Mouse (Mus musculus) forebrain, embryonic 11.5 days (tissue): Measurements from ENCODE around the gene Habp4. TPM values are rescaled to one million over a fixed set of nuclear protein-coding genes. Genes with fewer than 3 reads are reported as not detected.

Experiments used
- ATAC-seq: fragments of 200-750 bp; cut with Nextera tagmentation; replicated peaks from 2 replicates; pipeline ENCODE4 v1.8.0; 2017; ENCODE audit warnings: moderate TSS enrichment; ENCODE audit not compliant: low FRiP score
- DNase-seq: peaks from one replicate; pipeline ENCODE4 v3.0.0-alpha.2; 2017; ENCODE audit warnings: low spot score
- H3K27ac ChIP-seq: fragments of 300-500 bp; sonication (generic); 2 replicates; pipeline ENCODE4 v1.5.1; 2014; ENCODE audit warnings: low read depth, low read length
- H3K27me3 ChIP-seq: fragments of 300-500 bp; sonication (generic); 2 replicates; pipeline ENCODE4 v1.6.1; 2014; ENCODE audit warnings: mild to moderate bottlenecking, low read length, mixed read lengths; ENCODE audit not compliant: control insufficient read depth, insufficient read depth
- H3K36me3 ChIP-seq: fragments of 300-500 bp; sonication (generic); 2 replicates; pipeline ENCODE4 v1.6.1; 2014; ENCODE audit warnings: mild to moderate bottlenecking, low read length, moderate library complexity, mixed read lengths; ENCODE audit not compliant: control insufficient read depth, insufficient read depth
- H3K4me1 ChIP-seq: fragments of 300-500 bp; sonication (generic); replicated peaks from 2 replicates; pipeline ENCODE4 v1.6.1; 2014; ENCODE audit warnings: low read length, mixed read lengths; ENCODE audit not compliant: control insufficient read depth, insufficient read depth
- H3K4me2 ChIP-seq: fragments of 300-500 bp; sonication (generic); 2 replicates; pipeline ENCODE4 v1.6.1; 2014; ENCODE audit warnings: low read depth, mild to moderate bottlenecking, low read length, moderate library complexity, mixed read lengths; ENCODE audit not compliant: severe bottlenecking
- H3K4me3 ChIP-seq: fragments of 300-500 bp; sonication (generic); 2 replicates; pipeline ENCODE4 v1.5.1; 2014; ENCODE audit warnings: low read depth, low read length
- H3K9ac ChIP-seq: fragments of 300-500 bp; sonication (generic); 2 replicates; pipeline ENCODE4 v1.6.1; 2014; ENCODE audit warnings: low read length
- H3K9me3 ChIP-seq: fragments of 300-500 bp; sonication (generic); 2 replicates; pipeline ENCODE4 v1.6.1; 2016; ENCODE audit warnings: low read length, mixed read lengths; ENCODE audit not compliant: control insufficient read depth
- WGBS: fragments of 180-500 bp; shearing (Covaris S2); extraction: QIAGEN DNeasy Blood & Tissue Kit; methylation state at CpG from one replicate; pipeline ENCODE4 v1.1.7; 2014; 5-methylcytosine and 5-hydroxymethylcytosine counted together
- polyA plus RNA-seq: library from polyadenylated mRNA; unstranded; fragments of >200 nt; fragmentation: Nextera tagmentation; extraction: Ambion mirVana; gene quantifications from 2 replicates; pipeline ENCODE4 v1.2.1, GENCODE M21; 2014

Gene Habp4
- 20.4 and 22.5 TPM in 2 replicates for polyA plus RNA-seq

GRCm38 (mm10) chr13:64161548-64161915 is at the start of gene Habp4:
TSS of gene Habp4 (plus strand) at chr13:64161824.
- H3K27ac ChIP-seq: peak within 1 kb of the TSS; percentile 48; the same call in 1 of the 2 replicates
- no peaks in the 10 kb centered on the region for H3K36me3 ChIP-seq
- WGBS: under 1% methylated on average over 28 of the region's 31 CpGs
- H3K9me3 ChIP-seq: no peaks in the 10 kb centered on the region; the same call in 1 of the 2 replicates
- peaks cover 2% of the 10 kb centered on the region; the same call in 1 of the 2 replicates for H3K27me3 ChIP-seq
- H3K4me1 ChIP-seq: peaks cover 9% of the 10 kb centered on the region
- peak within 1 kb of the TSS; percentile 73 for H3K4me3 ChIP-seq
- H3K9ac ChIP-seq: peak within 1 kb of the TSS; percentile 78
- DNase-seq (peak; percentile 99), ATAC-seq (peak; percentile 98)
- H3K4me2 ChIP-seq: peak within 1 kb of the TSS; percentile 98

GRCm38 (mm10) chr13:64117442-64117841 is 44.2 kb upstream of the Habp4 start:
- Histone ChIP-seq H3K36me3 (no peaks in the 10 kb centered on the region), H3K27ac (no peak overlapping the region), H3K4me2 (no peak overlapping the region), H3K27me3 (no peaks in the 10 kb centered on the region), H3K9me3 (no peaks in the 10 kb centered on the region), H3K4me3 (no peak overlapping the region), H3K9ac (no peak overlapping the region), H3K4me1 (no peaks in the 10 kb centered on the region)
- DNase-seq (no peak), ATAC-seq (no peak)
- 68% methylated on average over 2 of the region's 2 CpGs for WGBS

DNA sequence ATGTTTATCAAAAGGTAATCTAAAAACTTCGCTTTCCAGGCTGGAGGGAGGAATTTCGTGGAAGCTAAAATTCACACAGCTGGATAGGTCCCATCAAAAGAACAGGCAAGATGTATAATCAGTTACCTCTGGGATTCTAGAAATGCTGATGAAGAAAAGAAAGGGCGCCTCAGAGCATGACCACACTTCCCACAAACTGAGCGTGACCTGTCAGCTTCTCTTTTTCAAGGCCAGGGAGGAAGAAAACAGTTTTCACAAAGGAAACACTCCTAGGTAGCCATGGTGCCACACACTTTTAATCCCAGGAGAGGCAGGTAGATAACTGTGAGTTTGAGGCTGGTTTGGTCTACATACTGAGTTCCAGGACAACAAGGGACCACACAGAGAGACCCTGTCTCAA is 40.9 kb upstream of the Habp4 start:
- no peak overlapping the region for H3K4me3 ChIP-seq
- no peaks in the 10 kb centered on the region; the same call in 1 of the 2 replicates for H3K9me3 ChIP-seq
- no peak overlapping the region for H3K27ac ChIP-seq
- 69% methylated on average over 4 of the region's 4 CpGs for WGBS
- no peak for DNase-seq
- no peak overlapping the region for H3K9ac ChIP-seq
- no peaks in the 10 kb centered on the region for H3K36me3 ChIP-seq
- no peak for ATAC-seq
- H3K4me1 ChIP-seq: no peaks in the 10 kb centered on the region
- no peaks in the 10 kb centered on the region for H3K27me3 ChIP-seq
- H3K4me2 ChIP-seq: no peak overlapping the region

- Histone ChIP-seq H3K4me2 (no peak overlapping the region), H3K27ac (no peak overlapping the region), H3K27me3 (no peaks in the 10 kb centered on the region), H3K36me3 (no peaks in the 10 kb centered on the region), H3K4me1 (no peaks in the 10 kb centered on the region), H3K9me3 (no peaks in the 10 kb centered on the region; the same call in 1 of the 2 replicates), H3K9ac (no peak overlapping the region), H3K4me3 (no peak overlapping the region)
- ATAC-seq (no peak), DNase-seq (no peak)
- 28% methylated on average over 6 of the region's 6 CpGs for WGBS
These were observed 38.0 kb upstream of the Habp4 start for GRCm38 (mm10) chr13:64123491-64124188.

DNA sequence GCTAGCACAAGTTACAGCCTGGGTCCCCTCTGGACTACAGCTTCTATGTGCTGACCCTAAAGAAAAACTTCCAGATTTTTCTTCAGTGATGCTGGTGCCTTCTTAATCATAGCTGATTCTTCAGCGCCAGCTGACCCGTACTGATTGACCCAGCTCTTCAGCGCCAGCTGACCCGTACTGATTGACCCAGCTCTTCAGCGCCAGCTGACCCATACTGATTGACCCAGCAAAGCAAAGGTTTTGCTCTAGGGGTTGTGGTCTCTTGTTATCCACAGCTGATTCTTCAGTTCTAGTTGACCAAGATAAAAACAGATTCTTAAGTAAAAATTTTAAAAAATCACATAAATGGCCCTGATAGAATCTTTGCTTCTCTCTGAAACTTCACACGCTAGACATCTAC is 36.7 kb upstream of the Habp4 start:
- no peak overlapping the region for H3K9ac ChIP-seq
- no peaks in the 10 kb centered on the region for H3K4me1 ChIP-seq
- no peak overlapping the region for H3K4me3 ChIP-seq
- DNase-seq (no peak), ATAC-seq (no peak)
- H3K4me2 ChIP-seq: no peak overlapping the region
- 84% methylated on average over 6 of the region's 6 CpGs for WGBS
- no peaks in the 10 kb centered on the region for H3K36me3 ChIP-seq
- H3K27ac ChIP-seq: no peak overlapping the region
- H3K27me3 ChIP-seq: no peaks in the 10 kb centered on the region
- H3K9me3 ChIP-seq: no peaks in the 10 kb centered on the region; the same call in 1 of the 2 replicates

DNA sequence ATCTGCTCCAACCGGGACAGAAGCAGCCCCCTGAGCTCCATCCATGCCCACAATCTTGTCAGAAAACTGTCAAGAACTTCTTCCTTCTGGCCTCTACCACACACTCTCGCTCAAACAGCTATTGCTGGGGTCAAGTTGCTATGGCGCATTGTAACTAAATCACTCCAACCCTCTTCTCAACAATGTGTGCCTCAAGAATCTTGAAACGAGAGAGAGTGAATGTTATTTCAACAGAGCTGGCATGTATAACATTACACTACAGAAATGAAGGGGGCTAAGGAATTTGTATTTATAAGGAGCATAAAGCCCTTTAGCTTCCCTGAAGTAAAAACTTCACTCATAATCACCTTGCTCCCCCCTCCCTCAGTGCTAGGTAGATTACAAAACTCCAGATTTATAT is 35.3 kb upstream of the Habp4 start:
- Histone ChIP-seq H3K9ac (no peak overlapping the region), H3K4me2 (no peak overlapping the region), H3K4me3 (no peak overlapping the region), H3K27ac (no peak overlapping the region), H3K36me3 (no peaks in the 10 kb centered on the region), H3K9me3 (no peaks in the 10 kb centered on the region; the same call in 1 of the 2 replicates), H3K27me3 (no peaks in the 10 kb centered on the region), H3K4me1 (no peaks in the 10 kb centered on the region)
- WGBS: 55% methylated on average over 4 of the region's 4 CpGs
- ATAC-seq: no peak
- no peak for DNase-seq

GRCm38 (mm10) chr13:64128858-64129615 is 32.6 kb upstream of the Habp4 start, which contains the start of gene Slc35d2:
TSS of gene Slc35d2 (minus strand) at chr13:64129368.
- H3K9ac ChIP-seq: peak within 1 kb of the TSS; percentile 59
- H3K4me2 ChIP-seq: peak within 1 kb of the TSS; percentile 72
- DNase-seq (peak; percentile 65), ATAC-seq (peak; percentile 56; the same call in 1 of the 2 replicates)
- H3K27ac ChIP-seq: no peak within 1 kb of the TSS
- no peaks in the 10 kb centered on the region for H3K9me3 ChIP-seq
- H3K36me3 ChIP-seq: no peaks in the 10 kb centered on the region; the same call in 1 of the 2 replicates
- H3K27me3 ChIP-seq: no peaks in the 10 kb centered on the region
- peak within 1 kb of the TSS; percentile 41 for H3K4me3 ChIP-seq
- 8% methylated on average over 43 of the region's 44 CpGs for WGBS
- no peaks in the 10 kb centered on the region for H3K4me1 ChIP-seq

DNA sequence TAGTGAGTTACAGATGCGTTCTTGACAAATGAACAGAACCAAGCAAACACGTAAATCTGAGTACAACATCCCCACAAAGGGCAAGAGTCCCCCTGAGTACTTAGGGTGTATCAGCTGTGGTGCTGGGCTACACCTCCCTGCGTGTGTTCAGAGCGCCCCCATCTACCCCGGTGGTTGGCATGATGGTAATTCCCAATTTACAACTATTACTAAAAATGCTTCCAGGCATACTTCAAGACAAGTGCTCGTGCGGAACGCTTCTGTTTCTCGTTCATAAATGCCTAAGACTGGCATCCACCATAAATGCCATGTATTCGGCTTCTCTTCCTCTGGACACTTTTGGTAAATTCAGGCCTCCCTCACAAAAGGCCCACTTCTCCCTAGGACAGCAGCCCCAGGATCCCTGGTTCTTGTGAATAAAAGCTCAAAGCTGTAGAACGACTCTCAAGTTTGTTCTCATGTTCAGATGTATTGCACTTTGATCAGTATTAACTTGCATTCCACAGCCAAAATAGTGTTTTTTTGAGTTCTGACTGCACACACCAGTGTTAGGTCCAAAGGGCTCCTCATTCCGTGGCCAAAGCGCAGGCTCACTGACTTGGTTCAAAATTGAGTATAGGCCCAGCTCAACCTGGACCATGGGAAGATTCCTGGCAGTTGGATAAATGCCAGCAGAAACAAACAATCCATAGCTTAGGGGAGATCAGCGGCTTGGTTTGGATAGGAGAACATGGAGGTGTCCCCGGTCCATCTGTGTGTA is 31.8 kb upstream of the Habp4 start:
- no peak overlapping the region for H3K27ac ChIP-seq
- no peaks in the 10 kb centered on the region; the same call in 1 of the 2 replicates for H3K36me3 ChIP-seq
- 48% methylated on average over 15 of the region's 15 CpGs for WGBS
- no peaks in the 10 kb centered on the region for H3K27me3 ChIP-seq
- peak overlapping the region; percentile 59 for H3K9ac ChIP-seq
- DNase-seq: peak; percentile 54
- H3K9me3 ChIP-seq: no peaks in the 10 kb centered on the region
- peak overlapping the region; percentile 72 for H3K4me2 ChIP-seq
- no peaks in the 10 kb centered on the region for H3K4me1 ChIP-seq
- H3K4me3 ChIP-seq: peak overlapping the region; percentile 41
- ATAC-seq: peak; percentile 70
